Mouse (Mus musculus) thymus, adult 18-20 months (tissue): ENCODE results near the gene Stac2.

Experiments
- DNase-seq, 2 experiments: peaks; one replicate each; pipeline ENCODE4 v3.0.0; 2022; ENCODE audit warnings: mixed read lengths in 2 of 2

Gene Stac2

GRCm38 (mm10) chr11:98050520-98050815, 2.8 kb downstream of the Stac2 start:
- DNase-seq, result no peak

- no peak for DNase-seq
These were observed 3.4 kb downstream of the Stac2 start for GRCm38 (mm10) chr11:98049672-98050519.

- DNase-seq, result no peak
These were observed 5.5 kb downstream of the Stac2 start for GRCm38 (mm10) chr11:98047745-98048144.

- DNase-seq, result no peak
These were observed 6.8 kb downstream of the Stac2 start for GRCm38 (mm10) chr11:98046466-98046865.

- no peak for DNase-seq
These were observed 7.7 kb downstream of the Stac2 start for GRCm38 (mm10) chr11:98045596-98045995.

- DNase-seq, result no peak
These were observed 9.2 kb downstream of the Stac2 start for GRCm38 (mm10) chr11:98044074-98044473.

- DNase-seq, result no peak
These were observed 10.5 kb downstream of the Stac2 start for GRCm38 (mm10) chr11:98042741-98043140.

- no peak for DNase-seq
These were observed 12.3 kb downstream of the Stac2 start for GRCm38 (mm10) chr11:98040975-98041374.

- DNase-seq, result no peak
These were observed 15.4 kb downstream of the Stac2 start for GRCm38 (mm10) chr11:98037871-98038270.

GRCm38 (mm10) chr11:98035977-98036377, 17.3 kb downstream of the Stac2 start:
- DNase-seq, result no peak

GRCm38 (mm10) chr11:98034840-98035239, 18.4 kb downstream of the Stac2 start:
- no peak for DNase-seq

GRCm38 (mm10) chr11:98034061-98034460, 19.2 kb downstream of the Stac2 start:
- no peak for DNase-seq

GRCm38 (mm10) chr11:98031443-98031770, 21.9 kb downstream of the Stac2 start:
- DNase-seq, result peak in 1 of 2 experiments; percentile 44

- no peak for DNase-seq
These were observed 22.4 kb downstream of the Stac2 start for GRCm38 (mm10) chr11:98030701-98031442.

- no peak for DNase-seq
These were observed 25.5 kb downstream of the Stac2 start for GRCm38 (mm10) chr11:98027785-98028184.

GRCm38 (mm10) chr11:98027297-98027688, 26.0 kb downstream of the Stac2 start:
- DNase-seq, result no peak

GRCm38 (mm10) chr11:98026570-98027296, 26.5 kb downstream of the Stac2 start, which contains the start of gene Rpl19:
Gene Rpl19, plus strand, starts transcription at chr11:98026710.
- peak; percentile 75 to 83 for DNase-seq

GRCm38 (mm10) chr11:98026248-98026569, 27.1 kb downstream of the Stac2 start:
- no peak for DNase-seq

- no peak for DNase-seq
These were observed 28.7 kb downstream of the Stac2 start for GRCm38 (mm10) chr11:98024516-98024915.

- DNase-seq, result peak; percentile 48 to 51
These were observed 30.5 kb downstream of the Stac2 start, which contains the start of gene Cacnb1 for GRCm38 (mm10) chr11:98022555-98023371. Gene Cacnb1, minus strand, starts transcription at chr11:98023034.

GRCm38 (mm10) chr11:98022253-98022554, 31.1 kb downstream of the Stac2 start:
- no peak for DNase-seq

- DNase-seq, result peak in 1 of 2 experiments; percentile 32
These were observed 31.6 kb downstream of the Stac2 start for GRCm38 (mm10) chr11:98021565-98022252.
